Mouse (Mus musculus): ENCODE measurements around the gene Ccl4. TPM values are rescaled to one million over a fixed set of nuclear protein-coding genes. Genes with fewer than 3 reads are reported as not detected.
A peak's percentile ranks its signal among the peaks of the same experiment; 100 is the strongest.

Ccl4 gene
- polyA plus RNA-seq, 1 experiment from 2014 or later, result 1.7 TPM

GRCm38 (mm10) chr11:83657508-83657907, 4.9 kb upstream of the Ccl4 start:
- Histone ChIP-seq H3K36me3 (ENCODE audit: insufficient read depth, low read length) (no peaks in the 10 kb centered on the region), H3K27ac (no peak overlapping the region), H3K27me3 (ENCODE audit: insufficient read depth, low read length) (no peaks in the 10 kb centered on the region), H3K4me2 (ENCODE audit: low read length) (no peak overlapping the region), H3K4me1 (replicated peaks; ENCODE audit: insufficient read depth, low read length) (no peaks in the 10 kb centered on the region), H3K4me3 (replicated peaks; ENCODE audit: low read depth, low read length) (no peak overlapping the region), H3K9ac (ENCODE audit: low read depth, low read length) (no peak overlapping the region), H3K9me3 (replicated peaks; ENCODE audit: low read length) (no peaks in the 10 kb centered on the region)
- TF ChIP-seq CTCF (IDR thresholded peaks at IDR 0.05; ENCODE audit: low read depth), result no peak
- DNase-seq (ENCODE audit: low spot score), result no peak
- 89% methylated on average over 3 of the region's 3 CpGs for WGBS
- no peak for ATAC-seq (replicated peaks; ENCODE audit: low FRiP score, low read depth)

- no peaks in the 10 kb centered on the region for H3K27me3 ChIP-seq (ENCODE audit: insufficient read depth, low read length)
- ATAC-seq (replicated peaks; ENCODE audit: low FRiP score, low read depth), result no peak
- H3K9ac ChIP-seq (ENCODE audit: low read depth, low read length), result no peak overlapping the region
These were observed 3.6 kb upstream of the Ccl4 start for GRCm38 (mm10) chr11:83658797-83659196.

DNA sequence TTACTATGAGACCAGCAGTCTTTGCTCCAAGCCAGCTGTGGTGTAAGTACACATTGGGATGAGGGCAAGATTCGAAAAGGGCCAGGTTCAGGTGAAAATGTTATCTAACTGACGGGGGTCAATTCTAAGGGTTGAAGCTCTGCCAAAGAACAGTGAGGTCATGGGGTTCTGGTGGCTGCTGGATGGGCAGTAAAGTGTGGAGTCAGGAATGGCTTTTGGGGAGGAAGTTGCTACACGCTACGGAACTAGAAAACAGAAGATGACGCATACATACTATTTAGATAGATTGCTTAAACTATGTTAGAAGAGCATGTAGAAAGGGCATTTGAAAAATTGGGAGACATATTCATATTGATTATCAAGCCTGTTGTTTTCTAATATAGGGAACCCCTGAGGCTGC, 1.1 kb downstream of the Ccl4 start:
- no peaks in the 10 kb centered on the region for H3K9me3 ChIP-seq (replicated peaks; ENCODE audit: low read length)
- peak; percentile 8 for DNase-seq (ENCODE audit: low spot score)
- no peak for ATAC-seq (replicated peaks; ENCODE audit: low FRiP score, low read depth)

More at GRCm38 (mm10) chr11:83658797-83659196, 3.6 kb upstream of the Ccl4 start:
- Histone ChIP-seq H3K36me3 (ENCODE audit: insufficient read depth, low read length) (no peaks in the 10 kb centered on the region), H3K4me3 (replicated peaks; ENCODE audit: low read depth, low read length) (no peak overlapping the region), H3K9me3 (replicated peaks; ENCODE audit: low read length) (no peaks in the 10 kb centered on the region), H3K4me2 (ENCODE audit: low read length) (no peak overlapping the region), H3K27ac (no peak overlapping the region), H3K4me1 (replicated peaks; ENCODE audit: insufficient read depth, low read length) (no peaks in the 10 kb centered on the region)
- no peak for DNase-seq (ENCODE audit: low spot score)
- 49% methylated on average over 6 of the region's 6 CpGs for WGBS
- TF ChIP-seq CTCF (IDR thresholded peaks at IDR 0.05; ENCODE audit: low read depth), result no peak

GRCm38 (mm10) chr11:83671743-83672142, 9.4 kb downstream of the Ccl4 start:
- DNase-seq (ENCODE audit: low spot score) (no peak), ATAC-seq (replicated peaks; ENCODE audit: low FRiP score, low read depth) (no peak)
- TF ChIP-seq CTCF (IDR thresholded peaks at IDR 0.05; ENCODE audit: low read depth), result no peak
- H3K9me3 ChIP-seq (replicated peaks; ENCODE audit: low read length), result no peaks in the 10 kb centered on the region
- no peak overlapping the region for H3K27ac ChIP-seq
- no peak overlapping the region for H3K4me3 ChIP-seq (replicated peaks; ENCODE audit: low read depth, low read length)
- H3K4me1 ChIP-seq (replicated peaks; ENCODE audit: insufficient read depth, low read length), result no peaks in the 10 kb centered on the region
- H3K9ac ChIP-seq (ENCODE audit: low read depth, low read length), result no peak overlapping the region
- H3K4me2 ChIP-seq (ENCODE audit: low read length), result no peak overlapping the region
- H3K36me3 ChIP-seq (ENCODE audit: insufficient read depth, low read length), result no peaks in the 10 kb centered on the region
- H3K27me3 ChIP-seq (ENCODE audit: insufficient read depth, low read length), result no peaks in the 10 kb centered on the region

More for the DNA sequence above, 1.1 kb downstream of the Ccl4 start:
- Histone ChIP-seq H3K27ac (no peak overlapping the region), H3K36me3 (ENCODE audit: insufficient read depth, low read length) (no peaks in the 10 kb centered on the region), H3K4me2 (ENCODE audit: low read length) (no peak overlapping the region), H3K27me3 (ENCODE audit: insufficient read depth, low read length) (no peaks in the 10 kb centered on the region), H3K4me3 (replicated peaks; ENCODE audit: low read depth, low read length) (no peak overlapping the region), H3K4me1 (replicated peaks; ENCODE audit: insufficient read depth, low read length) (no peaks in the 10 kb centered on the region), H3K9ac (ENCODE audit: low read depth, low read length) (no peak overlapping the region)
- WGBS, result 64% methylated on average over 5 of the region's 5 CpGs
- TF ChIP-seq CTCF (IDR thresholded peaks at IDR 0.05; ENCODE audit: low read depth), result no peak

GRCm38 (mm10) chr11:83675665-83676064, 13.3 kb downstream of the Ccl4 start:
- no peak for ATAC-seq (replicated peaks; ENCODE audit: low FRiP score, low read depth)
- no peaks in the 10 kb centered on the region for H3K36me3 ChIP-seq (ENCODE audit: insufficient read depth, low read length)
- H3K27ac ChIP-seq, result no peak overlapping the region
- TF ChIP-seq CTCF (IDR thresholded peaks at IDR 0.05; ENCODE audit: low read depth), result no peak
- H3K9me3 ChIP-seq (replicated peaks; ENCODE audit: low read length), result no peaks in the 10 kb centered on the region
- no peaks in the 10 kb centered on the region for H3K4me1 ChIP-seq (replicated peaks; ENCODE audit: insufficient read depth, low read length)
- no peak overlapping the region for H3K9ac ChIP-seq (ENCODE audit: low read depth, low read length)
- no peak overlapping the region for H3K4me3 ChIP-seq (replicated peaks; ENCODE audit: low read depth, low read length)
- DNase-seq (ENCODE audit: low spot score), result no peak
- H3K4me2 ChIP-seq (ENCODE audit: low read length), result no peak overlapping the region
- WGBS, result 91% methylated on average over 1 of the region's 1 CpGs
- no peaks in the 10 kb centered on the region for H3K27me3 ChIP-seq (ENCODE audit: insufficient read depth, low read length)

DNA sequence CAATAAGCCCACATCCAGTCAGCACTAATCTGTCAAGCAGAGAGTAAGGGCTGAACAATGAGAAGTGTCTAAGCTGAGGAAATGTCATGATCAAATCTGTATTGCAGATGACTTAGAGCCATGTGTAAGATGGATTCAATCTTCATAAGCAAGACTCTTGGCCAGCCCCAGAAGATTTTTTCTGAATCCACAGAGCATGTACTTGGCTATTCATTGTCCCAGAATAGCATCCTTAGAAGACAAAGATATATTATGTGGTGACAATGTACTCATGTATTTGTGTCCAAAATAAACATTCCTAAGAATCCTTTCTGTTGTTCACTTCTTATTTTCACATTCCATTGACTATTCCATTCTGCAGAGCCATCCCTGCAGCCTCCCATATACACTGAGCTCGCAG, 27.5 kb downstream of the Ccl4 start:
- Histone ChIP-seq H3K27ac (no peak overlapping the region), H3K9ac (ENCODE audit: low read depth, low read length) (no peak overlapping the region), H3K4me3 (replicated peaks; ENCODE audit: low read depth, low read length) (no peak overlapping the region), H3K9me3 (replicated peaks; ENCODE audit: low read length) (no peaks in the 10 kb centered on the region), H3K27me3 (ENCODE audit: insufficient read depth, low read length) (no peaks in the 10 kb centered on the region), H3K4me2 (ENCODE audit: low read length) (no peak overlapping the region), H3K36me3 (ENCODE audit: insufficient read depth, low read length) (no peaks in the 10 kb centered on the region), H3K4me1 (replicated peaks; ENCODE audit: insufficient read depth, low read length) (no peaks in the 10 kb centered on the region)
- 72% methylated on average over 1 of the region's 1 CpGs for WGBS
- DNase-seq (ENCODE audit: low spot score) (peak; percentile 21), ATAC-seq (replicated peaks; ENCODE audit: low FRiP score, low read depth) (no peak)
- no peak for TF ChIP-seq CTCF (IDR thresholded peaks at IDR 0.05; ENCODE audit: low read depth)

DNA sequence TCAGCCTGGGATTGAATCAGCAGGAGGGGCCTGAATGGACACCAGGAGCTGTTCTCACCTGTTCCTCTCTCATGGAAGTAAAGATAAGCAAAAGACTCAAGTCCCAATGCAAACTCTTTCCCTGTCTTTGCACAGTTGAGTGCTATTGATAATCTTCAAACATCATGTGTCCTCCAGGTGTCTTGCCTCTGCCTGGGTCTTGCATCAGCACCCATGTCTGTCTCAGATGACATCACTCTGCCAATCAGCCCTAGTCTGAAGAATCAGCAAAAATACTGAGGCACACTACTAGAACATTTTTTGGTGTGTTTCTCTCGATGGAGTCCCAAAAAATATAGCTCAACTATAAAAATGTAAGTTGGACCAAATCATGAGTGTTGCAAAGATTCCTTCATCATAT, 29.6 kb downstream of the Ccl4 start:
- Histone ChIP-seq H3K4me1 (replicated peaks; ENCODE audit: insufficient read depth, low read length) (no peaks in the 10 kb centered on the region), H3K27ac (no peak overlapping the region), H3K9ac (ENCODE audit: low read depth, low read length) (no peak overlapping the region), H3K27me3 (ENCODE audit: insufficient read depth, low read length) (no peaks in the 10 kb centered on the region), H3K4me3 (replicated peaks; ENCODE audit: low read depth, low read length) (no peak overlapping the region), H3K36me3 (ENCODE audit: insufficient read depth, low read length) (no peaks in the 10 kb centered on the region), H3K9me3 (replicated peaks; ENCODE audit: low read length) (no peaks in the 10 kb centered on the region), H3K4me2 (ENCODE audit: low read length) (no peak overlapping the region)
- 50% methylated on average over 1 of the region's 1 CpGs for WGBS
- TF ChIP-seq CTCF (IDR thresholded peaks at IDR 0.05; ENCODE audit: low read depth), result no peak
- DNase-seq (ENCODE audit: low spot score), result no peak
- no peak for ATAC-seq (replicated peaks; ENCODE audit: low FRiP score, low read depth)
